Mouse (Mus musculus): ENCODE measurements around the gene Apobec2. TPM values are rescaled to one million over a fixed set of nuclear protein-coding genes. Genes with fewer than 3 reads are reported as not detected.

Apobec2 gene
- total RNA-seq, 1 experiment = 5.6 TPM

DNA sequence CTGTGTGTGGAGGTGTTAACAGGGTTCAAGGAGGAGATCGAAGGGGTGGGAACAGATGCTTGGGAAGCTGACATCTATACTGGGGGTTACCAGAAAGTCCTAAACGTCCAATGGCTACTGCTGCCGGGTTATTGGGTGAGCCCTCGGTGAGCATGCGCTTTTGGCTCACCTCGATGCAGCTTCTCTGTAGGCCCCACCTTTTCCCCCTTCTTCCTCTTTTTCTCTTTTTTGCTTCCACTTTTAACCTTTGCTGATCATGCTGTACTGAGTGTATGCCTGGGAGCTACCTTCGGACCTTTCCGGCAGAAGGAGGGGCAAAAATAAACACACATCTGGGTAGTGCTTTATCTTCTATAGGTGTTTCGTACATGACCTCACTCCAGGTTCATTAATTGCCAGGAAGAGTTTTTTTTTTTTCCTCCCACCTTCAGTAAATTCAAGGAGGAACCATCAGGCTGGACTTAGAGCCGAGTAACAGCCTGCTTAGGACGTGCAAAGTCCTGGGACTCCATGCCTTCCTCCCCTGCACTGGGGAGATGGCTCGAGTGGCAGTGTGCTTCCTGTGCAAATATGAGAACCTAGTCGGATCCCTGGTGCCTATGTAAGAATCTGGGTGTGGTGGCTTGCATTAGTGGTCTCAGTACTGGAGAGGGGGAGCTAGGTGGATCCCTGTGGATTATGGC is 25.4 kb upstream of the Apobec2 start:
- no peak overlapping the region for H3K9ac ChIP-seq (ENCODE audit: insufficient read depth, low read depth, low read length, poor library complexity, severe bottlenecking)
- no peaks in the 10 kb centered on the region; a peak in 1 of 4 replicates for H3K4me1 ChIP-seq (ENCODE audit: control insufficient read depth in 2 of 2, insufficient read depth in 2 of 2, low read length in 2 of 2, poor library complexity in 1 of 2)
- in situ Hi-C loops (cut with MboI; ENCODE audit: low sequenced_read_pairs in 2 of 2, unreplicated experiment in 2 of 2) = no loop called here
- TF ChIP-seq CHD2 (IDR thresholded peaks at IDR 0.05; ENCODE audit: low read depth, low read length) (no peak), ZNF384 (IDR thresholded peaks at IDR 0.05; ENCODE audit: low read depth, low read length) (no peak), HCFC1 (IDR thresholded peaks at IDR 0.05; ENCODE audit: borderline replicate concordance, insufficient read depth, low read length) (no peak), MAFK (IDR thresholded peaks at IDR 0.05; ENCODE audit: insufficient read depth, low read depth, low read length) (no peak), ZC3H11A (IDR thresholded peaks at IDR 0.05; ENCODE audit: borderline replicate concordance, low read depth, low read length) (no peak)
- no peak overlapping the region for H3K27ac ChIP-seq (ENCODE audit: insufficient read depth, low read depth, low read length, poor library complexity, severe bottlenecking)
- DNase-seq (ENCODE audit: low read depth, low spot score) = no peak
- H3K9me3 ChIP-seq (ENCODE audit: control insufficient read depth, insufficient read depth, low read depth, low read length) = no peaks in the 10 kb centered on the region
- H3K36me3 ChIP-seq (ENCODE audit: control insufficient read depth, insufficient read depth, low read length, poor library complexity, severe bottlenecking) = no peaks in the 10 kb centered on the region
- H3K4me3 ChIP-seq (ENCODE audit: insufficient read depth in 1 of 2, low read depth in 1 of 2, low read length in 2 of 2, poor library complexity in 1 of 2, severe bottlenecking in 1 of 2) = no peak overlapping the region

DNA sequence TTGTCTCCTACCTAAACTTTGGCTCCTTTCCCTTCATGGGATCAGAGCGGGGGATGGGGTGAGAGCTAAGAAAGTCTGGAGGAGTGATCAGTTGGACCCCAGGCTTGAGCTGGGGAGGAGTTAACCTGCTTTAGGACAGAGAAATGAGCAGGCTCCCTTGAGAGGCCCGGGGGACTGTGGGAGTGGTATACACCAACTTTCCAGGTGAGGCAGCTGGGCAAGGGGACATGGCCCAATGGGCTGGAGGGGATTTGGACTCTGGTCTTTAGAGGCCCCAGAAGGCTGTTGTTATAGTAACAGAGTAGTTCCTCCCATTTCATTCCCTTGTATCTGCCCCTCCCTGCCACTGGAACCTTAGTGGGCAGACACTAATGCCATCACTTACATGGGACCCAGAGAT is 23.2 kb upstream of the Apobec2 start:
- no peaks in the 10 kb centered on the region for H3K9me3 ChIP-seq (ENCODE audit: control insufficient read depth, insufficient read depth, low read depth, low read length)
- H3K4me1 ChIP-seq (ENCODE audit: control insufficient read depth in 2 of 2, insufficient read depth in 2 of 2, low read length in 2 of 2, poor library complexity in 1 of 2) = peaks cover 3 to 11% of the 10 kb centered on the region in 2 experiments; a peak in 3 of 4 replicates
- H3K9ac ChIP-seq (ENCODE audit: insufficient read depth, low read depth, low read length, poor library complexity, severe bottlenecking) = no peak overlapping the region
- H3K36me3 ChIP-seq (ENCODE audit: control insufficient read depth, insufficient read depth, low read length, poor library complexity, severe bottlenecking) = no peaks in the 10 kb centered on the region
- DNase-seq (ENCODE audit: low read depth, low spot score) = no peak
- H3K4me3 ChIP-seq (ENCODE audit: insufficient read depth in 1 of 2, low read depth in 1 of 2, low read length in 2 of 2, poor library complexity in 1 of 2, severe bottlenecking in 1 of 2) = no peak overlapping the region
- TF ChIP-seq ZNF384 (IDR thresholded peaks at IDR 0.05; ENCODE audit: low read depth, low read length) = no peak
- no peak for TF ChIP-seq HCFC1 (IDR thresholded peaks at IDR 0.05; ENCODE audit: borderline replicate concordance, insufficient read depth, low read length)
- TF ChIP-seq CHD2 (IDR thresholded peaks at IDR 0.05; ENCODE audit: low read depth, low read length) = no peak
- TF ChIP-seq ZC3H11A (IDR thresholded peaks at IDR 0.05; ENCODE audit: borderline replicate concordance, low read depth, low read length) = no peak
- TF ChIP-seq MAFK (IDR thresholded peaks at IDR 0.05; ENCODE audit: insufficient read depth, low read depth, low read length) = no peak
- no peak overlapping the region for H3K27ac ChIP-seq (ENCODE audit: insufficient read depth, low read depth, low read length, poor library complexity, severe bottlenecking)
- in situ Hi-C loops (cut with MboI; ENCODE audit: low sequenced_read_pairs in 2 of 2, unreplicated experiment in 2 of 2) = no loop called here

DNA sequence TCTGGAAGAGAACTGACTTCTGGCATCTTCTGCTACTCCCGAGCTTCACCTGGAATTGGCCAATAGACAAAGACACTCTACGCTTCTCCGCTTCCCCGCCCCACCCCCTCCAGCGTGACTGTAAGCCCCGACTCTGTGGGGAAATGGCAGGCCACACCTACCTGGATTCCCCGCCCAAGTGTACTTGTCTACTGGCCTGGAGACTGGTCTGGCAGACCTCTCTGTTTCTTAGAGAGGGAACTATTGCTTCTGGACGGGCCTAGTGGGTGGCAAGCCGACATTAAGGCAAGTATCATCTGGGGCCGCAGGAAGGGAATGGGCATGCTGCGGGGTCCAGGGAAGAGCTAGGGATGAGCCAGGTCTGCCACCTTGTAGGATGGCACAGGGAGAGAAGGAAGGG is 22.0 kb upstream of the Apobec2 start, which contains the start of gene Unc5cl:
Gene Unc5cl (plus strand): TSS at position 214 of the 400 bp plus-strand sequence.
- in situ Hi-C loops (cut with MboI; ENCODE audit: low sequenced_read_pairs in 2 of 2, unreplicated experiment in 2 of 2) = no loop called here
- peak; percentile 70 for DNase-seq (ENCODE audit: low read depth, low spot score)
- TF ChIP-seq MAFK (IDR thresholded peaks at IDR 0.05; ENCODE audit: insufficient read depth, low read depth, low read length) (no peak), ZC3H11A (IDR thresholded peaks at IDR 0.05; ENCODE audit: borderline replicate concordance, low read depth, low read length) (no peak), CHD2 (IDR thresholded peaks at IDR 0.05; ENCODE audit: low read depth, low read length) (no peak)

DNA sequence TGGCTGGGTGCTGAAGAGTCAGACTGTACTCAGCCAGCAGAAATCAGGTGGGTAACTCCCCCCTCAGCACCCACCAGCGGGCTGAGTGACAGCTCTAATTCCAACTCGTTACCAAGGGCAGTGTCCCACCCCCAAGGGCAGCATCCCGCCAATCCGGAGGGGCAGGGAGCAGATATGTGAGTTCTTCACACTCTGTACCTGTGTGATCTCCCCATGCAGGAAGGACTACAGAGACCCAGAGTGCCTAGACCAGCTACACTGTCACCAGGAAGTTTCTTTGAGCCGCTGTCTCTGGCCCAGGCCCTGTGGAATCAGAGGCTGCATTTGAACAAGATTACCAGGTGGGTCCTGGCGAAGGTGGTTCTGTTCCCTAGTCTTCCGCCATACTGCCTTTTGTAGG is 21.5 kb upstream of the Apobec2 start:
- no peaks in the 10 kb centered on the region for H3K9me3 ChIP-seq (ENCODE audit: control insufficient read depth, insufficient read depth, low read depth, low read length)
- H3K9ac ChIP-seq (ENCODE audit: insufficient read depth, low read depth, low read length, poor library complexity, severe bottlenecking) = peak overlapping the region; percentile 18; the same call in 1 of the 2 replicates
- in situ Hi-C loops (cut with MboI; ENCODE audit: low sequenced_read_pairs in 2 of 2, unreplicated experiment in 2 of 2) = no loop called here
- peak overlapping the region; percentile 50 to 62 for H3K4me3 ChIP-seq (ENCODE audit: insufficient read depth in 1 of 2, low read depth in 1 of 2, low read length in 2 of 2, poor library complexity in 1 of 2, severe bottlenecking in 1 of 2)
- DNase-seq (ENCODE audit: low read depth, low spot score) = no peak
- no peak for TF ChIP-seq ZNF384 (IDR thresholded peaks at IDR 0.05; ENCODE audit: low read depth, low read length)
- no peak for TF ChIP-seq ZC3H11A (IDR thresholded peaks at IDR 0.05; ENCODE audit: borderline replicate concordance, low read depth, low read length)
- H3K36me3 ChIP-seq (ENCODE audit: control insufficient read depth, insufficient read depth, low read length, poor library complexity, severe bottlenecking) = no peaks in the 10 kb centered on the region
- peaks cover 3 to 14% of the 10 kb centered on the region in 2 experiments; a peak in 3 of 4 replicates for H3K4me1 ChIP-seq (ENCODE audit: control insufficient read depth in 2 of 2, insufficient read depth in 2 of 2, low read length in 2 of 2, poor library complexity in 1 of 2)
- no peak overlapping the region for H3K27ac ChIP-seq (ENCODE audit: insufficient read depth, low read depth, low read length, poor library complexity, severe bottlenecking)

More for the DNA sequence above, 22.0 kb upstream of the Apobec2 start, which contains the start of gene Unc5cl:
- Histone ChIP-seq H3K9me3 (ENCODE audit: control insufficient read depth, insufficient read depth, low read depth, low read length) (no peaks in the 10 kb centered on the region), H3K4me1 (ENCODE audit: control insufficient read depth in 2 of 2, insufficient read depth in 2 of 2, low read length in 2 of 2, poor library complexity in 1 of 2) (peaks cover 3 to 14% of the 10 kb centered on the region in 2 experiments; a peak in 3 of 4 replicates), H3K9ac (ENCODE audit: insufficient read depth, low read depth, low read length, poor library complexity, severe bottlenecking) (peak within 1 kb of the TSS; percentile 18; the same call in 1 of the 2 replicates), H3K4me3 (ENCODE audit: insufficient read depth in 1 of 2, low read depth in 1 of 2, low read length in 2 of 2, poor library complexity in 1 of 2, severe bottlenecking in 1 of 2) (peak within 1 kb of the TSS; percentile 50 to 62), H3K36me3 (ENCODE audit: control insufficient read depth, insufficient read depth, low read length, poor library complexity, severe bottlenecking) (no peaks in the 10 kb centered on the region), H3K27ac (ENCODE audit: insufficient read depth, low read depth, low read length, poor library complexity, severe bottlenecking) (no peak within 1 kb of the TSS)

Data from ES-E14 (cell line).